Comparison of ENCODE assay signal across 17 mouse cellular contexts in the genomic region with DNA sequence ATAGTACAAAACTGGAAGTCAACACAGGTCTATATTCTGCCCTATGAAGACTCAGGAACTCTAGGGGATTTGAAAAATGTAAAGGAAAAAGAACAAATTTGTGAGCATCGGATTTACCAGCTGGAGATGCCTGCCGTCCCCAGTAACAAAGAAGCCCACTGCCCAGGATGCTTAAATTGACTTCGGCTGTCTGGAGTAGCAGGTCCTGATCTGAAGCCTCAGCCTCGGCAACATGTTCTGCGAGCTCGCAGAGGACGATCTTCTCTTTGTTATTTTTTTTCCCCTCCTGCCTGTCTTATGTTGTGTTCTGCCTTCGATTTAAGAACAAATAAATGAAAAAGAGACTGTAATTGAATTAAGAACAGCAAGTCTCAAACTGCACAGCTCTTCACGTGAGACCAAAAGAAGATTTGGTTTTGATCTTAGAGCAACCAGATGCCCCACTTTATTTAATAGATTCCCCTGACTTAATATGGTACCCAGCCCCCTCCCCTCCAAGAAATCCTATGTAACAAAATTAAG.
DNase-seq lines count a peak whose midpoint lies in the region; ATAC-seq and TF ChIP-seq lines count a peak whose summit lies in the region.
"Had no signal": no experiment of that assay in that cellular context is flagged by ENCODE, and none has a peak within 500 bp of the region (broad histone marks: within the 10 kb centered on the region; RNA-seq: fewer than 3 reads in every experiment).

No protein-coding gene starts in this region.

- DNase-seq in cerebellum, postnatal 10 days: peak; percentile 5 to 7
- DNase-seq in cerebellum, adult 9-11 months: no peak
- DNase-seq in layer of hippocampus, adult 2 months (ENCODE audit: low spot score in 2 of 2): no peak
- no peak for DNase-seq in layer of hippocampus, adult 8-10 months (ENCODE audit: low spot score in 2 of 2)
- no peak for DNase-seq in hindbrain, postnatal 0 days (ENCODE audit: low spot score)
- no peak for DNase-seq in spleen, postnatal 14 days (ENCODE audit: low spot score in 2 of 2)
- DNase-seq in left cerebral cortex, adult 18-20 months (ENCODE audit: low spot score in 2 of 2): no peak
- no peak for DNase-seq in urinary bladder, adult 2 months (ENCODE audit: low spot score)
- DNase-seq: adrenal gland, postnatal 10 days; cerebellum, postnatal 25 days; gastrocnemius, postnatal 36 days; kidney, adult 8-10 months; layer of hippocampus, adult 9-11 months; lung, postnatal 4 days; spleen, adult 18-20 months had no signal

- no peak overlapping the region for H3K4me3 ChIP-seq in layer of hippocampus, adult 2 months
- no peak overlapping the region for H3K4me3 ChIP-seq in hindbrain, postnatal 0 days (ENCODE audit: low read length)
- H3K4me3 ChIP-seq: liver, embryonic 15.5 days; myocyte had no signal

- 38% methylated on average over 9 of the region's 9 CpGs for WGBS in hindbrain, postnatal 0 days

- no peak for ATAC-seq in hindbrain, postnatal 0 days

- H3K4me2 ChIP-seq in hindbrain, postnatal 0 days (ENCODE audit: low read depth, low read length): peak overlapping the region; percentile 22; the same call in 1 of the 2 replicates
- H3K4me2 ChIP-seq: liver, embryonic 15.5 days had no signal

- H3K27ac ChIP-seq in layer of hippocampus, adult 2 months: 0 out of 2 replicates have a peak overlapping the region, but pooled peaks have one; percentile 20
- H3K27ac ChIP-seq in hindbrain, postnatal 0 days: no peak overlapping the region
- H3K27ac ChIP-seq: liver, embryonic 15.5 days had no signal

- no peaks in the 10 kb centered on the region for H3K4me1 ChIP-seq in hindbrain, postnatal 0 days (ENCODE audit: insufficient read depth, low read length)
- H3K4me1 ChIP-seq: liver, embryonic 15.5 days had no signal

- H3K9ac ChIP-seq in hindbrain, postnatal 0 days (replicated peaks; ENCODE audit: low read length): no peak overlapping the region
- H3K9ac ChIP-seq: liver, embryonic 15.5 days had no signal

- TF ChIP-seq CTCF in layer of hippocampus, adult 2 months (conservative IDR thresholded peaks at IDR 0.05): no peak
- TF ChIP-seq CTCF in hindbrain, postnatal 0 days (IDR thresholded peaks at IDR 0.05; ENCODE audit: low read depth): no peak

- H3K36me3 ChIP-seq in hindbrain, postnatal 0 days (ENCODE audit: insufficient read depth, low read length): no peaks in the 10 kb centered on the region
- H3K36me3 ChIP-seq: liver, embryonic 15.5 days had no signal

- H3K9me3 ChIP-seq in hindbrain, postnatal 0 days (ENCODE audit: low read length): no peaks in the 10 kb centered on the region
- H3K9me3 ChIP-seq: liver, embryonic 15.5 days had no signal

- no peaks in the 10 kb centered on the region for H3K27me3 ChIP-seq in hindbrain, postnatal 0 days (ENCODE audit: insufficient read depth, low read length)
- H3K27me3 ChIP-seq: liver, embryonic 15.5 days had no signal

Comparison
In these comparisons a context has a peak if more than half of its experiments do, and no peak if none do; other contexts are left out.
1. DNase-seq: peak in cerebellum, postnatal 10 days (2 of 2); none in cerebellum, adult 9-11 months (single experiment), layer of hippocampus, adult 2 months (0 of 2), layer of hippocampus, adult 8-10 months (0 of 2), hindbrain, postnatal 0 days (single experiment), spleen, postnatal 14 days (0 of 2), left cerebral cortex, adult 18-20 months (0 of 2) and urinary bladder, adult 2 months (single experiment).